Mouse (Mus musculus): ENCODE data around the gene Mrps30. TPM values are rescaled to one million over a fixed set of nuclear protein-coding genes. Genes with fewer than 3 reads are reported as not detected.

Mrps30 gene
- polyA plus RNA-seq, 1 experiment from 2014 or later: 29.1 TPM

DNA sequence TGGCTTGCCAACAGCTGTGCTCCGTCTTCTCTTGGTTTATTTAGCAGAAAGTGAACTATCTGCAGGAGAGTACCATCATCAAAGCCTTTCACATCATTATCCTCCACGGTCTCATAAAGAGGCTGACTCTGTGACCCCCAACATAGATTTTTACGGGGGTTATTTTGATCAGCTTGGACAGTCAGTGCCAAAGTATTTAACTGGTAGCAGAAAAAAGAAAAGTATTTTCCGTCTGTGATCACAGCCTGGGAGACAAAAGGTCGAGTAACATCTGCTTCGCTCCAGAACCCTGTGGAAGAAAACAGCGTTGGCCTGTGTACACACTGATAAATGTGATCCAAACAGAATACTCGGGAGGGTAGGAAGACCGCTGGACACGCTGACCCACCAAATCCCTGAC lies 6.7 kb downstream of the Mrps30 start:
- Histone ChIP-seq H3K27me3 (replicated peaks; ENCODE audit: control insufficient read depth, insufficient read depth, low read length) (no peaks in the 10 kb centered on the region), H3K4me2 (ENCODE audit: low read length) (no peak overlapping the region), H3K36me3 (ENCODE audit: control insufficient read depth, insufficient read depth, low read length) (peaks cover 65% of the 10 kb centered on the region), H3K27ac (ENCODE audit: low read depth, low read length) (no peak overlapping the region), H3K4me3 (ENCODE audit: low read depth, low read length) (no peak overlapping the region), H3K9ac (ENCODE audit: low read length) (no peak overlapping the region), H3K4me1 (ENCODE audit: control insufficient read depth, insufficient read depth, low read length) (no peaks in the 10 kb centered on the region), H3K9me3 (replicated peaks; ENCODE audit: control insufficient read depth, low read length) (no peaks in the 10 kb centered on the region)
- DNase-seq (ENCODE audit: low spot score) (no peak), ATAC-seq (no peak)
- 88% methylated on average over 10 of the region's 10 CpGs for whole genome bisulfite sequencing

- H3K4me1 ChIP-seq (ENCODE audit: control insufficient read depth, insufficient read depth, low read length): no peaks in the 10 kb centered on the region
- ATAC-seq (no peak), DNase-seq (ENCODE audit: low spot score) (peak; percentile 64)
- no peak overlapping the region for H3K27ac ChIP-seq (ENCODE audit: low read depth, low read length)
- H3K36me3 ChIP-seq (ENCODE audit: control insufficient read depth, insufficient read depth, low read length): peaks cover 55% of the 10 kb centered on the region
- no peak overlapping the region for H3K4me3 ChIP-seq (ENCODE audit: low read depth, low read length)
- no peak overlapping the region for H3K4me2 ChIP-seq (ENCODE audit: low read length)
- WGBS: 67% methylated on average over 1 of the region's 1 CpGs
- no peaks in the 10 kb centered on the region for H3K9me3 ChIP-seq (replicated peaks; ENCODE audit: control insufficient read depth, low read length)
- H3K9ac ChIP-seq (ENCODE audit: low read length): no peak overlapping the region
- H3K27me3 ChIP-seq (replicated peaks; ENCODE audit: control insufficient read depth, insufficient read depth, low read length): no peaks in the 10 kb centered on the region
Measured at GRCm38 (mm10) chr13:118379155-118379554, 7.9 kb downstream of the Mrps30 start.

GRCm38 (mm10) chr13:118372871-118373270 lies 14.2 kb downstream of the Mrps30 start:
- H3K27me3 ChIP-seq (replicated peaks; ENCODE audit: control insufficient read depth, insufficient read depth, low read length): no peaks in the 10 kb centered on the region
- WGBS: 93% methylated on average over 4 of the region's 4 CpGs
- peaks cover 7% of the 10 kb centered on the region for H3K36me3 ChIP-seq (ENCODE audit: control insufficient read depth, insufficient read depth, low read length)
- no peak overlapping the region for H3K27ac ChIP-seq (ENCODE audit: low read depth, low read length)
- DNase-seq (ENCODE audit: low spot score): no peak
- no peak for ATAC-seq
- H3K4me1 ChIP-seq (ENCODE audit: control insufficient read depth, insufficient read depth, low read length): no peaks in the 10 kb centered on the region
- no peak overlapping the region for H3K4me2 ChIP-seq (ENCODE audit: low read length)
- no peak overlapping the region for H3K4me3 ChIP-seq (ENCODE audit: low read depth, low read length)
- H3K9ac ChIP-seq (ENCODE audit: low read length): no peak overlapping the region
- H3K9me3 ChIP-seq (replicated peaks; ENCODE audit: control insufficient read depth, low read length): no peaks in the 10 kb centered on the region

- Histone ChIP-seq H3K27me3 (replicated peaks; ENCODE audit: control insufficient read depth, insufficient read depth, low read length) (no peaks in the 10 kb centered on the region), H3K9ac (ENCODE audit: low read length) (no peak overlapping the region), H3K4me1 (ENCODE audit: control insufficient read depth, insufficient read depth, low read length) (no peaks in the 10 kb centered on the region), H3K9me3 (replicated peaks; ENCODE audit: control insufficient read depth, low read length) (no peaks in the 10 kb centered on the region), H3K4me2 (ENCODE audit: low read length) (no peak overlapping the region), H3K36me3 (ENCODE audit: control insufficient read depth, insufficient read depth, low read length) (no peaks in the 10 kb centered on the region), H3K27ac (ENCODE audit: low read depth, low read length) (no peak overlapping the region), H3K4me3 (ENCODE audit: low read depth, low read length) (no peak overlapping the region)
- ATAC-seq: no peak
- no peak for DNase-seq (ENCODE audit: low spot score)
- WGBS: 72% methylated on average over 1 of the region's 1 CpGs
Measured at GRCm38 (mm10) chr13:118365774-118366173, 21.3 kb downstream of the Mrps30 start.

DNA sequence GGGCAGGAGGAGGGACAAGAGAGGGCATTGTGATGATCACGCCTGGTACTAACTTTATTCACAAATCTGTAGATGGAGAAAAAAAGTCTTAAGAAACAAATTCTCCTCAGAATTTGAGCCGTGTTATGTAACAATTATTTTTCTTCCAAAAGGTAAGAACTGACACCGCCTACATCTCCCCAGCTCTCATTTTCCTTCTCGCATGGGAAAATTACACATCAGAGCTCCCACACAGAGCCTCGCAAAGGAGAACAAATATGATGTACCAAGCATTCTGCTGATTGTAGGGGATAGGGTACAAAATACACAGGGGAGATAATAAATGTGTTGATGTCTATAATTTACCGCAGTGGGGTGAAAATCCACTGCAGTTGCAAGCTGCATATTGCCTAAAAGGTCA lies 23.7 kb downstream of the Mrps30 start:
- no peaks in the 10 kb centered on the region for H3K36me3 ChIP-seq (ENCODE audit: control insufficient read depth, insufficient read depth, low read length)
- no peak for DNase-seq (ENCODE audit: low spot score)
- no peak overlapping the region for H3K27ac ChIP-seq (ENCODE audit: low read depth, low read length)
- H3K4me3 ChIP-seq (ENCODE audit: low read depth, low read length): no peak overlapping the region
- 87% methylated on average over 6 of the region's 6 CpGs for WGBS
- H3K9ac ChIP-seq (ENCODE audit: low read length): no peak overlapping the region
- no peak overlapping the region for H3K4me2 ChIP-seq (ENCODE audit: low read length)
- no peaks in the 10 kb centered on the region for H3K27me3 ChIP-seq (replicated peaks; ENCODE audit: control insufficient read depth, insufficient read depth, low read length)
- no peaks in the 10 kb centered on the region for H3K9me3 ChIP-seq (replicated peaks; ENCODE audit: control insufficient read depth, low read length)
- no peak for ATAC-seq
- H3K4me1 ChIP-seq (ENCODE audit: control insufficient read depth, insufficient read depth, low read length): no peaks in the 10 kb centered on the region

DNA sequence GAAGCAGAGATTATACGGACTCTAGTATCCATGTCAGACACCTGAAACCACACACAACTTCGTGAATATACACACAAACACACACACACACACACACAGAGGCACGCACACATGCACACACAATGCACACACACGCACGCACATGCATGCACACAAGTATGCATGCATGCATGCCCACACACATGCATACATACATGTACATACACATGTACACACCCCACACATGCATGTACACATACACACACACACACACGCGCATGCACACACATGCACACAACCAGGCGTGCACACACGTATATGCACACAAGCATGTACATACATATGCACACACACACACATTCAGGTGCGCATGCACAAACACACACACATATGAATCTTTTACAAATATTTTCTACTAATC lies 36.2 kb downstream of the Mrps30 start:
- no peaks in the 10 kb centered on the region for H3K9me3 ChIP-seq (replicated peaks; ENCODE audit: control insufficient read depth, low read length)
- H3K27me3 ChIP-seq (replicated peaks; ENCODE audit: control insufficient read depth, insufficient read depth, low read length): no peaks in the 10 kb centered on the region
- no peak overlapping the region for H3K4me3 ChIP-seq (ENCODE audit: low read depth, low read length)
- no peaks in the 10 kb centered on the region for H3K36me3 ChIP-seq (ENCODE audit: control insufficient read depth, insufficient read depth, low read length)
- DNase-seq (ENCODE audit: low spot score): no peak
- no peaks in the 10 kb centered on the region for H3K4me1 ChIP-seq (ENCODE audit: control insufficient read depth, insufficient read depth, low read length)
- H3K4me2 ChIP-seq (ENCODE audit: low read length): no peak overlapping the region
- WGBS: 93% methylated on average over 10 of the region's 10 CpGs
- H3K27ac ChIP-seq (ENCODE audit: low read depth, low read length): no peak overlapping the region
- no peak for ATAC-seq
- no peak overlapping the region for H3K9ac ChIP-seq (ENCODE audit: low read length)

- no peak overlapping the region for H3K9ac ChIP-seq (ENCODE audit: low read length)
- H3K4me2 ChIP-seq (ENCODE audit: low read length): no peak overlapping the region
- no peaks in the 10 kb centered on the region for H3K9me3 ChIP-seq (replicated peaks; ENCODE audit: control insufficient read depth, low read length)
- ATAC-seq: peak; percentile 50; the same call in 1 of the 2 replicates
- DNase-seq (ENCODE audit: low spot score): peak; percentile 82
- 24% methylated on average over 10 of the region's 10 CpGs for WGBS
- no peak overlapping the region for H3K4me3 ChIP-seq (ENCODE audit: low read depth, low read length)
- no peak overlapping the region for H3K27ac ChIP-seq (ENCODE audit: low read depth, low read length)
- no peaks in the 10 kb centered on the region for H3K27me3 ChIP-seq (replicated peaks; ENCODE audit: control insufficient read depth, insufficient read depth, low read length)
- H3K36me3 ChIP-seq (ENCODE audit: control insufficient read depth, insufficient read depth, low read length): no peaks in the 10 kb centered on the region
- no peaks in the 10 kb centered on the region for H3K4me1 ChIP-seq (ENCODE audit: control insufficient read depth, insufficient read depth, low read length)
Measured at GRCm38 (mm10) chr13:118350257-118350656, 36.8 kb downstream of the Mrps30 start.

Other genes with a start within 250 kb of the Mrps30 start
- gene B430218F22Rik, start 622 bp downstream of the Mrps30 start, polyA plus RNA-seq (2014; fragmentation: Nextera tagmentation; extraction: Ambion mirVana): 0.45 and 0.60 TPM in 2 replicates